Mouse (Mus musculus) kidney, postnatal 25 days (tissue): ENCODE measurements around the gene Nrsn2.

Experiments used
- DNase-seq, 2 experiments: peaks; one replicate each; pipeline ENCODE4 v3.0.0; 2021; ENCODE audit warnings: mixed read lengths in 2 of 2

Nrsn2 gene

GRCm38 (mm10) chr2:152376345-152376741 is at the start of gene Nrsn2:
Gene Nrsn2 (minus strand): TSS chr2:152376638.
- DNase-seq = no peak

- DNase-seq = peak in 1 of 2 experiments; percentile 30
Observed at GRCm38 (mm10) chr2:152415786-152416185, 39.3 kb upstream of the Nrsn2 start.

GRCm38 (mm10) chr2:152415287-152415686 is 38.8 kb upstream of the Nrsn2 start, which contains the start of gene 6820408C15Rik:
Gene 6820408C15Rik (plus strand): TSS chr2:152415587.
- DNase-seq = no peak

GRCm38 (mm10) chr2:152414591-152415165 is 38.2 kb upstream of the Nrsn2 start, which contains the start of gene Zcchc3:
Gene Zcchc3 (minus strand): TSS chr2:152415027.
- peak; percentile 85 to 94 for DNase-seq

GRCm38 (mm10) chr2:152413765-152414584 is 37.5 kb upstream of the Nrsn2 start:
- peak; percentile 36 to 68 for DNase-seq

- DNase-seq = peak; percentile 49 to 78
Observed at GRCm38 (mm10) chr2:152413158-152413764, 36.8 kb upstream of the Nrsn2 start.

- DNase-seq = peak in 1 of 2 experiments; percentile 34
Observed at GRCm38 (mm10) chr2:152412526-152413157, 36.2 kb upstream of the Nrsn2 start.

GRCm38 (mm10) chr2:152411471-152411870 is 35.0 kb upstream of the Nrsn2 start:
- peak in 1 of 2 experiments; percentile 28 for DNase-seq

- DNase-seq = peak; percentile 90 to 92
Observed at GRCm38 (mm10) chr2:152410971-152411371, 34.5 kb upstream of the Nrsn2 start.

GRCm38 (mm10) chr2:152409781-152410180 is 33.3 kb upstream of the Nrsn2 start:
- peak in 1 of 2 experiments; percentile 22 for DNase-seq

GRCm38 (mm10) chr2:152406126-152406525 is 29.7 kb upstream of the Nrsn2 start:
- DNase-seq = peak; percentile 97 to 99

- DNase-seq = no peak
Observed at GRCm38 (mm10) chr2:152399122-152399542, 22.7 kb upstream of the Nrsn2 start.

GRCm38 (mm10) chr2:152398691-152399090 is 22.3 kb upstream of the Nrsn2 start:
- DNase-seq = peak; percentile 94 to 98

GRCm38 (mm10) chr2:152397680-152398435 is 21.4 kb upstream of the Nrsn2 start, which contains the start of gene Sox12:
Gene Sox12 (minus strand): TSS chr2:152398063.
- DNase-seq = peak; percentile 97 to 99

GRCm38 (mm10) chr2:152397004-152397589 is 20.7 kb upstream of the Nrsn2 start:
- DNase-seq = peak; percentile 76 to 93

- DNase-seq = peak; percentile 88 to 95
Observed at GRCm38 (mm10) chr2:152396110-152397003, 19.9 kb upstream of the Nrsn2 start.

- DNase-seq = peak in 1 of 2 experiments; percentile 41
Observed at GRCm38 (mm10) chr2:152395271-152395920, 19.0 kb upstream of the Nrsn2 start.

GRCm38 (mm10) chr2:152393225-152394017 is 17.0 kb upstream of the Nrsn2 start:
- DNase-seq = no peak

- peak; percentile 53 to 59 for DNase-seq
Observed at GRCm38 (mm10) chr2:152392786-152393185, 16.3 kb upstream of the Nrsn2 start.
